Mouse (Mus musculus) skeletal muscle tissue, postnatal 0 days (tissue): ENCODE data around the gene Naaladl1. TPM values are rescaled to one million over a fixed set of nuclear protein-coding genes. Genes with fewer than 3 reads are reported as not detected.

ENCODE experiments used
- polyA plus RNA-seq: library from polyadenylated mRNA; unstranded; fragments of >200 nt; fragmentation: Nextera tagmentation; extraction: Ambion mirVana; gene quantifications from 2 replicates; pipeline ENCODE4 v1.2.1, GENCODE M21; 2015

Gene Naaladl1
- 0.06 and 0.17 TPM in 2 replicates for polyA plus RNA-seq

GRCm38 (mm10) chr19:6105586-6105985 lies at the start of gene Naaladl1:
TSS of gene Naaladl1 (plus strand) at chr19:6105782.

GRCm38 (mm10) chr19:6057313-6058096 lies 48.1 kb upstream of the Naaladl1 start, which contains the start of the genes Mrpl49 and Fau:
TSS of gene Mrpl49 (minus strand) at chr19:6057785.
TSS of gene Fau (plus strand) at chr19:6057844.

GRCm38 (mm10) chr19:6061021-6061533 lies 44.5 kb upstream of the Naaladl1 start, which contains the start of gene Znhit2:
TSS of gene Znhit2 (plus strand) at chr19:6061192.

GRCm38 (mm10) chr19:6067724-6068415 lies 37.7 kb upstream of the Naaladl1 start, which contains the start of gene Tm7sf2:
TSS of gene Tm7sf2 (minus strand) at chr19:6068373.

DNA sequence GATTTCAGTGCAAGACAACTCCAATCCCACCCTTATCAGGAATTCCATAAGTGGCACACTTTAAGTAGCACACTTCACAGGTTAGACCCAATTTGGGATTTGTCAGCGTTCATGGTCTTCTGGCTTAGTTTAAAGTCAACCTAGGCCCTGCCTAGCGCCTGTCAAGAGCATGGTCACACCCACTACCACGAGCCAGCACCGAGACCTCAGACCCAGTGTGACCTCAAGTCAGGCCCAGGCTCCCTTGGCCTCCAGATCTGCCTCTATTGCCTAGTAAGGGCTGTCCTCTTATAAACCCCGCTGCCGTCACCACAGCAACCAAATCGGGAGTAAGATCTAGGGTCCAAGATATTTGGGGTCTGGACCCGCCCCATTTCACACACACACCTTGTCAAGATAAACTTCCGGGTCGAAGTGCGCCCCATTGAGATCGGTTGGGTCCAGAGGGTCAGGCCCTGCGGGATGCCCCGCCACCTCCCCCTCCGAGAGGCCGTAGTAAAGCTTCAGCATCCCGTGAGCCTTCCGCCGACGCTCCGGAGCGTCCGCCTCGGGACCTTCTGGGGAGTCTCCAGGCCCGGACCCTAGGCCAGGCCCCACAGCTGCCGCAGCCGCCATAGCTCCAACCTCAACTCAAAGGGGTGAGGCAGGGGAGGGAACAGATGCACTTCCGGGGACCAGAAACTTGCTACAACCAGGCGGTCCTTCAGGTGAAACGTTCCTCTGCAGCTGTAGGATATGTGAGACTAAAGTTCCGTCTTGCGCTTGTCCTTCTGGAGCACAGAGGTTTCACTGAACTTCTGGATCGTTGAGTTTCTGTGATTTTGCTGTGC lies 28.8 kb upstream of the Naaladl1 start, which contains the start of gene Vps51:
Gene Vps51, minus strand, starts transcription at position 668 of the 830 bp plus-strand sequence.

GRCm38 (mm10) chr19:6079983-6080480 lies 25.6 kb upstream of the Naaladl1 start, which contains the start of gene Tmem262:
TSS of gene Tmem262 (plus strand) at chr19:6080033.

GRCm38 (mm10) chr19:6082156-6082555 lies 23.4 kb upstream of the Naaladl1 start, which contains the start of gene Gm28374:
TSS of gene Gm28374 (minus strand) at chr19:6082256.

GRCm38 (mm10) chr19:6084478-6085248 lies 20.9 kb upstream of the Naaladl1 start, which contains the start of the genes Zfpl1 and Cdca5:
TSS of gene Zfpl1 (minus strand) at chr19:6084956.
TSS of gene Cdca5 (plus strand) at chr19:6084983.

DNA sequence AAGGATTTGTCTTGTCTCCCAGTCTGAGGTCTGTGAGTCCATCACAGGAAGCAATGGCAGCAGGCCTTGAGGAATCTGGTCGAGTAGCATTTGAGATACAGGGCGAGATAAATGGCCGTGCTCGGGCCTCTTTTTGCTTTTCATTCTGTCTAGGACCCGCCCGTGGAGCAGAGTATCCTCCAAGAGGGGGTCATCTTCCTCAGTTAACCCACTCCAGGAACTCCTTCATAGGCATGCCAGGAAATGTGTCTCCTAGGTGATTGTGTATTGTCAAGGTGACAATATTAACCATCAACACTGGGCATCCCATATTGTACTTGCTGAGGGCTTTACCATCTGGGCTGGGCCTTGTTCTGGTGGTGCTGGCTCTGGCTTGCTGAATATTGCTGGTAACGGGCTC lies 11.5 kb upstream of the Naaladl1 start, which contains the start of gene AC131692.1:
Gene AC131692.1, plus strand, starts transcription at position 301 of the 400 bp plus-strand sequence.

GRCm38 (mm10) chr19:6117986-6118676 lies 12.5 kb downstream of the Naaladl1 start, which contains the start of gene Sac3d1:
TSS of gene Sac3d1 (minus strand) at chr19:6118650.

GRCm38 (mm10) chr19:6127760-6128341 lies 22.3 kb downstream of the Naaladl1 start, which contains the start of gene Snx15:
TSS of gene Snx15 (minus strand) at chr19:6128304.

GRCm38 (mm10) chr19:6140678-6141393 lies 35.3 kb downstream of the Naaladl1 start, which contains the start of gene Batf2:
TSS of gene Batf2 (plus strand) at chr19:6140983.

GRCm38 (mm10) chr19:6141394-6141749 lies 35.8 kb downstream of the Naaladl1 start, which contains the start of gene Arl2:
TSS of gene Arl2 (minus strand) at chr19:6141548.

Other genes with a start within 250 kb of the Naaladl1 start
- 7.9 and 9.9 TPM in 2 replicates for gene Frmd8, start 230.5 kb upstream of the Naaladl1 start, polyA plus RNA-seq
- 2.9 and 4.3 TPM in 2 replicates for gene Slc25a45, start 228.0 kb upstream of the Naaladl1 start, polyA plus RNA-seq
- 1.1 and 1.3 TPM in 2 replicates for gene Tigd3, start 211.6 kb upstream of the Naaladl1 start, polyA plus RNA-seq
- 63.6 and 64.0 TPM in 2 replicates for gene Dpf2, start 192.8 kb upstream of the Naaladl1 start, polyA plus RNA-seq
- gene Cdc42ep2, start 181.0 kb upstream of the Naaladl1 start, polyA plus RNA-seq = 19.1 and 20.6 TPM in 2 replicates
- 24.4 and 25.7 TPM in 2 replicates for gene Pola2, start 141.6 kb upstream of the Naaladl1 start, polyA plus RNA-seq
- gene Slc22a20, start 119.6 kb upstream of the Naaladl1 start, polyA plus RNA-seq = 0.10 TPM in 1 of 2 replicates, not detected in the other
- gene Capn1, start 89.9 kb upstream of the Naaladl1 start, polyA plus RNA-seq = 12.3 and 14.7 TPM in 2 replicates
- 14.2 and 18.7 TPM in 2 replicates for gene Syvn1, start 59.2 kb upstream of the Naaladl1 start, polyA plus RNA-seq
- 44.8 and 52.0 TPM in 2 replicates for gene Mrpl49, start 48.0 kb upstream of the Naaladl1 start, polyA plus RNA-seq
- 518 and 572 TPM in 2 replicates for gene Fau, start 47.9 kb upstream of the Naaladl1 start, polyA plus RNA-seq
- gene Znhit2, start 44.6 kb upstream of the Naaladl1 start, polyA plus RNA-seq = 26.3 and 30.6 TPM in 2 replicates
- 34.1 and 41.6 TPM in 2 replicates for gene Tm7sf2, start 37.4 kb upstream of the Naaladl1 start, polyA plus RNA-seq
- 30.0 and 31.2 TPM in 2 replicates for gene Vps51, start 28.6 kb upstream of the Naaladl1 start, polyA plus RNA-seq
- gene Tmem262, start 25.7 kb upstream of the Naaladl1 start, polyA plus RNA-seq = not detected in 2 replicates
- gene Gm28374, start 23.5 kb upstream of the Naaladl1 start, polyA plus RNA-seq = 0.35 and 0.45 TPM in 2 replicates
- 31.9 and 37.9 TPM in 2 replicates for gene Zfpl1, start 20.8 kb upstream of the Naaladl1 start, polyA plus RNA-seq
- gene Cdca5, start 20.8 kb upstream of the Naaladl1 start, polyA plus RNA-seq = 6.3 and 7.4 TPM in 2 replicates
- not detected in 2 replicates for gene AC131692.1, start 11.4 kb upstream of the Naaladl1 start, polyA plus RNA-seq
- 27.7 and 29.1 TPM in 2 replicates for gene Sac3d1, start 12.9 kb downstream of the Naaladl1 start, polyA plus RNA-seq
- 19.0 and 19.4 TPM in 2 replicates for gene Snx15, start 22.5 kb downstream of the Naaladl1 start, polyA plus RNA-seq
- 0.27 and 0.34 TPM in 2 replicates for gene Batf2, start 35.2 kb downstream of the Naaladl1 start, polyA plus RNA-seq
- 103 and 109 TPM in 2 replicates for gene Arl2, start 35.8 kb downstream of the Naaladl1 start, polyA plus RNA-seq
- gene Majin, start 78.6 kb downstream of the Naaladl1 start, polyA plus RNA-seq = not detected in 2 replicates
- gene Gpha2, start 120.6 kb downstream of the Naaladl1 start, polyA plus RNA-seq = not detected in 2 replicates
- 14.8 and 16.1 TPM in 2 replicates for gene Ppp2r5b, start 130.1 kb downstream of the Naaladl1 start, polyA plus RNA-seq
- gene Atg2a, start 135.9 kb downstream of the Naaladl1 start, polyA plus RNA-seq = 4.6 and 5.9 TPM in 2 replicates
- gene Ehd1, start 170.9 kb downstream of the Naaladl1 start, polyA plus RNA-seq = 59.1 and 78.1 TPM in 2 replicates
- 0.41 and 0.46 TPM in 2 replicates for gene Cdc42bpg, start 200.7 kb downstream of the Naaladl1 start, polyA plus RNA-seq
- 18.5 and 21.1 TPM in 2 replicates for gene Men1, start 229.2 kb downstream of the Naaladl1 start, polyA plus RNA-seq
- gene Map4k2, start 235.4 kb downstream of the Naaladl1 start, polyA plus RNA-seq = 4.4 and 4.9 TPM in 2 replicates